Mouse (Mus musculus) midbrain, postnatal 0 days (tissue): ENCODE data around the gene Thap12. TPM values are rescaled to one million over a fixed set of nuclear protein-coding genes. Genes with fewer than 3 reads are reported as not detected.

ENCODE experiments used
- ATAC-seq: fragments of 200-750 bp; cut with Nextera tagmentation; 2 replicates; pipeline ENCODE4 v1.8.0; 2017; ENCODE audit warnings: moderate number of reproducible peaks, mild to moderate bottlenecking, moderate TSS enrichment, moderate library complexity; ENCODE audit not compliant: low FRiP score
- DNase-seq: peaks from one replicate; pipeline ENCODE4 v3.0.0-alpha.2; 2015; ENCODE audit warnings: low spot score
- H3K27ac ChIP-seq: fragments of 300-500 bp; sonication (generic); 2 replicates; pipeline ENCODE4 v1.5.1; 2014; ENCODE audit warnings: low read depth, mild to moderate bottlenecking, low read length, mixed read lengths
- H3K27me3 ChIP-seq: fragments of 300-500 bp; sonication (generic); 2 replicates; pipeline ENCODE4 v1.6.1; 2014; ENCODE audit warnings: low read length, control low read depth, mixed read lengths; ENCODE audit not compliant: insufficient read depth
- H3K36me3 ChIP-seq: fragments of 300-500 bp; sonication (generic); 2 replicates; pipeline ENCODE4 v1.6.1; 2014; ENCODE audit warnings: low read length, control low read depth, mixed read lengths; ENCODE audit not compliant: insufficient read depth
- H3K4me1 ChIP-seq: fragments of 300-500 bp; sonication (generic); 2 replicates; pipeline ENCODE4 v1.6.1; 2014; ENCODE audit warnings: mild to moderate bottlenecking, control low read depth, antibody characterized with exemption, low read length, mixed read lengths; ENCODE audit not compliant: insufficient read depth
- H3K4me2 ChIP-seq: fragments of 300-500 bp; sonication (generic); 2 replicates; pipeline ENCODE4 v1.6.1; 2014; ENCODE audit warnings: low read depth, mild to moderate bottlenecking, low read length, mixed read lengths; ENCODE audit not compliant: poor library complexity, severe bottlenecking
- H3K4me3 ChIP-seq: fragments of 300-500 bp; sonication (generic); 2 replicates; pipeline ENCODE4 v1.5.1; 2014; ENCODE audit warnings: low read depth, mild to moderate bottlenecking, low read length, moderate library complexity
- H3K9ac ChIP-seq: fragments of 300-500 bp; sonication (generic); replicated peaks from 2 replicates; pipeline ENCODE4 v1.6.1; 2014; ENCODE audit warnings: mild to moderate bottlenecking, low read length, moderate library complexity, mixed read lengths; ENCODE audit not compliant: poor library complexity, severe bottlenecking
- H3K9me3 ChIP-seq: fragments of 300-500 bp; sonication (generic); 2 replicates; pipeline ENCODE4 v1.6.1; 2016; ENCODE audit warnings: low read length, control low read depth
- CTCF ChIP-seq: IDR thresholded peaks from 2 replicates; pipeline ENCODE4 v1.5.1; 2016; ENCODE audit warnings: antibody characterized with exemption, mild to moderate bottlenecking
- WGBS: fragments of 180-500 bp; shearing (Covaris S2); extraction: QIAGEN DNeasy Blood & Tissue Kit; methylation state at CpG from one replicate; pipeline ENCODE4 v1.1.7; 2014; 5-methylcytosine and 5-hydroxymethylcytosine counted together
- polyA plus RNA-seq: library from polyadenylated mRNA; unstranded; fragments of >200 nt; fragmentation: Nextera tagmentation; extraction: Ambion mirVana; gene quantifications from 2 replicates; pipeline ENCODE4 v1.2.1, GENCODE M21; 2015
- total RNA-seq: library from RNA; depleted of rRNA; stranded (reverse); fragments of >200 nt; gene quantifications from 2 replicates; pipeline ENCODE4 v1.2.3, GENCODE M21; 2014

Thap12 gene
- total and polyA plus RNA-seq, 2 experiments from 2014 or later, result 49.1 to 64.2 TPM

GRCm38 (mm10) chr7:98678441-98678840, 24.5 kb upstream of the Thap12 start:
- 68% methylated on average over 7 of the region's 7 CpGs for WGBS
- no peaks in the 10 kb centered on the region for H3K27me3 ChIP-seq
- DNase-seq, result no peak
- H3K27ac ChIP-seq, result no peak overlapping the region
- H3K9me3 ChIP-seq, result no peaks in the 10 kb centered on the region
- H3K36me3 ChIP-seq, result no peaks in the 10 kb centered on the region
- H3K4me1 ChIP-seq, result no peaks in the 10 kb centered on the region
- H3K9ac ChIP-seq, result no peak overlapping the region
- no peak overlapping the region for H3K4me2 ChIP-seq
- no peak overlapping the region for H3K4me3 ChIP-seq
- TF ChIP-seq CTCF, result no peak
- ATAC-seq, result no peak

GRCm38 (mm10) chr7:98680691-98681090, 22.2 kb upstream of the Thap12 start:
- no peaks in the 10 kb centered on the region for H3K27me3 ChIP-seq
- 53% methylated on average over 2 of the region's 2 CpGs for WGBS
- H3K4me3 ChIP-seq, result no peak overlapping the region
- DNase-seq, result no peak
- no peak overlapping the region for H3K27ac ChIP-seq
- H3K4me1 ChIP-seq, result no peaks in the 10 kb centered on the region
- no peak overlapping the region for H3K4me2 ChIP-seq
- ATAC-seq, result no peak
- TF ChIP-seq CTCF, result no peak
- H3K9ac ChIP-seq, result no peak overlapping the region
- no peaks in the 10 kb centered on the region for H3K9me3 ChIP-seq
- H3K36me3 ChIP-seq, result no peaks in the 10 kb centered on the region

GRCm38 (mm10) chr7:98682821-98683220, 20.1 kb upstream of the Thap12 start:
- Histone ChIP-seq H3K9me3 (no peaks in the 10 kb centered on the region), H3K9ac (no peak overlapping the region), H3K4me1 (no peaks in the 10 kb centered on the region), H3K36me3 (no peaks in the 10 kb centered on the region), H3K27me3 (no peaks in the 10 kb centered on the region), H3K27ac (no peak overlapping the region), H3K4me3 (no peak overlapping the region), H3K4me2 (no peak overlapping the region)
- DNase-seq, result no peak
- TF ChIP-seq CTCF, result peak; percentile 8; the same call in 1 of the 2 replicates
- ATAC-seq, result no peak
- 96% methylated on average over 10 of the region's 10 CpGs for WGBS

GRCm38 (mm10) chr7:98685895-98686294, 17.0 kb upstream of the Thap12 start:
- no peaks in the 10 kb centered on the region for H3K9me3 ChIP-seq
- H3K9ac ChIP-seq, result no peak overlapping the region
- ATAC-seq (no peak), DNase-seq (peak; percentile 70)
- H3K36me3 ChIP-seq, result no peaks in the 10 kb centered on the region
- H3K27me3 ChIP-seq, result no peaks in the 10 kb centered on the region
- H3K4me1 ChIP-seq, result no peaks in the 10 kb centered on the region
- no peak overlapping the region for H3K4me2 ChIP-seq
- 53% methylated on average over 13 of the region's 13 CpGs for WGBS
- TF ChIP-seq CTCF, result peak; percentile 63
- H3K27ac ChIP-seq, result no peak overlapping the region
- no peak overlapping the region for H3K4me3 ChIP-seq

GRCm38 (mm10) chr7:98690126-98690525, 12.8 kb upstream of the Thap12 start:
- Histone ChIP-seq H3K36me3 (no peaks in the 10 kb centered on the region), H3K27ac (no peak overlapping the region), H3K4me2 (no peak overlapping the region), H3K4me3 (no peak overlapping the region), H3K9me3 (no peaks in the 10 kb centered on the region), H3K4me1 (no peaks in the 10 kb centered on the region), H3K9ac (no peak overlapping the region), H3K27me3 (no peaks in the 10 kb centered on the region)
- no peak for TF ChIP-seq CTCF
- no peak for DNase-seq
- 92% methylated on average over 1 of the region's 1 CpGs for WGBS
- no peak for ATAC-seq

GRCm38 (mm10) chr7:98690831-98691230, 12.1 kb upstream of the Thap12 start:
- Histone ChIP-seq H3K9me3 (no peaks in the 10 kb centered on the region), H3K27me3 (no peaks in the 10 kb centered on the region), H3K27ac (no peak overlapping the region), H3K4me3 (no peak overlapping the region), H3K36me3 (no peaks in the 10 kb centered on the region), H3K4me1 (no peaks in the 10 kb centered on the region), H3K9ac (no peak overlapping the region), H3K4me2 (no peak overlapping the region)
- DNase-seq, result no peak
- ATAC-seq, result no peak
- WGBS, result 15% methylated on average over 3 of the region's 3 CpGs
- no peak for TF ChIP-seq CTCF
